Mouse (Mus musculus): Measurements from ENCODE around the gene Tceal1. TPM values are rescaled to one million over a fixed set of nuclear protein-coding genes. Genes with fewer than 3 reads are reported as not detected.

The Tceal1 gene
- total RNA-seq, 2 experiments from 2014 or later: 2.6 to 2.8 TPM

- no peak for DNase-seq
- intact Hi-C loops (cut with DNase I; ENCODE audit: low total_unique reads): no loop called here
Measured at GRCm38 (mm10) chrX:136743459-136743858, 35.7 kb downstream of the Tceal1 start, which contains the start of gene Morf4l2. Morf4l2 (minus strand) TSS chrX:136743690.

- intact Hi-C loops (cut with DNase I; ENCODE audit: low total_unique reads): no loop called here
- no peak for DNase-seq
Measured at GRCm38 (mm10) chrX:136744663-136745062, 36.9 kb downstream of the Tceal1 start.

GRCm38 (mm10) chrX:136749329-136749728, 41.5 kb downstream of the Tceal1 start:
- no peak for DNase-seq
- intact Hi-C loops (cut with DNase I; ENCODE audit: low total_unique reads): no loop called here

- no peak for DNase-seq
- intact Hi-C loops (cut with DNase I; ENCODE audit: low total_unique reads): no loop called here
Measured at GRCm38 (mm10) chrX:136755464-136755863, 47.7 kb downstream of the Tceal1 start.

Other genes with a start within 250 kb of the Tceal1 start
- gene Kir3dl1, start 190.0 kb upstream of the Tceal1 start, total RNA-seq (2021): not detected
- gene Kir3dl2, start 163.9 kb upstream of the Tceal1 start, total RNA-seq (2021): not detected
- 1 to 10 TPM; 2.1 to 2.3 TPM for gene Tceal3, start 117.1 kb upstream of the Tceal1 start, total RNA-seq (2021)
- 100 to 1,000 TPM; 149 to 161 TPM for gene Morf4l2, start 35.7 kb downstream of the Tceal1 start, total RNA-seq (2021)
- not detected for gene Glra4, start 72.2 kb downstream of the Tceal1 start, total RNA-seq (2021)
- gene Plp1, start 114.7 kb downstream of the Tceal1 start, total RNA-seq (2021): 10 to 100 TPM in 1 of 2 experiments, 1 to 10 TPM in 1; 5.6 to 14.5 TPM
- under 1 TPM; 0.13 to 0.16 TPM for gene Rab9b, start 160.8 kb downstream of the Tceal1 start, total RNA-seq (2021)
- not detected for gene H2bfm, start 219.3 kb downstream of the Tceal1 start, total RNA-seq (2021)

All from gastrocnemius, postnatal 14 days (tissue).